Mouse (Mus musculus): Measurements from ENCODE around the gene Med12l. TPM values are rescaled to one million over a fixed set of nuclear protein-coding genes. Genes with fewer than 3 reads are reported as not detected.
"Not testable (repeated sequence)": the region's sequence is repeated elsewhere in the genome, so short reads cannot be mapped to it uniquely, and the experiment has no call there.

The Med12l gene
- total and polyA plus RNA-seq, 2 experiments from 2014 or later, result 3.3 to 20.5 TPM

DNA sequence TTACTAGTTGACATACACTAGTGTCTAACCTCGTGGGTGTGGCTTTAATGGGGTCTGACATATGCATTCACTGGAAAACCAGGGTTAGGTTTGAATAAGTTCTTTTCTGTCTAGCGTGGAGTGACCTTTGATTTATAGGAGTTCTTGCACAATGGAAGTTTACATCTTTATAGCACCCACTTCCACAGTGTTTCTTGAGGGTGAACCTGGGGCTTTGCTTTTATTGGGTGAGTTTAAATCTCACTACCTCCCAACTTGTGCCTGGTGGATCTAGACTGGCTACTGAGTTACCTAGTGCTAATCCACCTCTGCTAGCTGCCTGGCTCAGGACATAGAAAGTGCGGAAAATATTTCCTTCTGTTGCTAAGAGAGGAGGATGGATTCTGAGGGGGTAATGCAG lies 106.3 kb downstream of the Med12l start:
- no peak for TF ChIP-seq CTCF (IDR thresholded peaks at IDR 0.05; ENCODE audit: low read depth)
- no peak overlapping the region for H3K9ac ChIP-seq (replicated peaks; ENCODE audit: low read length)
- H3K27me3 ChIP-seq (ENCODE audit: insufficient read depth, low read length), result no peaks in the 10 kb centered on the region
- no peaks in the 10 kb centered on the region for H3K9me3 ChIP-seq (ENCODE audit: low read length)
- DNase-seq (ENCODE audit: low spot score), result no peak
- no peak for ATAC-seq
- H3K36me3 ChIP-seq (ENCODE audit: insufficient read depth, low read length), result peaks cover 4% of the 10 kb centered on the region; the same call in 1 of the 2 replicates
- no peak overlapping the region for H3K4me3 ChIP-seq (ENCODE audit: low read length)
- H3K4me2 ChIP-seq (ENCODE audit: low read depth, low read length), result no peak overlapping the region
- WGBS, result 83% methylated on average over 3 of the region's 3 CpGs
- H3K27ac ChIP-seq, result no peak overlapping the region
- no peaks in the 10 kb centered on the region for H3K4me1 ChIP-seq (ENCODE audit: insufficient read depth, low read length)

GRCm38 (mm10) chr3:59113291-59113690 lies 107.7 kb downstream of the Med12l start:
- not testable (repeated sequence) for H3K9ac ChIP-seq (replicated peaks; ENCODE audit: low read length)

DNA sequence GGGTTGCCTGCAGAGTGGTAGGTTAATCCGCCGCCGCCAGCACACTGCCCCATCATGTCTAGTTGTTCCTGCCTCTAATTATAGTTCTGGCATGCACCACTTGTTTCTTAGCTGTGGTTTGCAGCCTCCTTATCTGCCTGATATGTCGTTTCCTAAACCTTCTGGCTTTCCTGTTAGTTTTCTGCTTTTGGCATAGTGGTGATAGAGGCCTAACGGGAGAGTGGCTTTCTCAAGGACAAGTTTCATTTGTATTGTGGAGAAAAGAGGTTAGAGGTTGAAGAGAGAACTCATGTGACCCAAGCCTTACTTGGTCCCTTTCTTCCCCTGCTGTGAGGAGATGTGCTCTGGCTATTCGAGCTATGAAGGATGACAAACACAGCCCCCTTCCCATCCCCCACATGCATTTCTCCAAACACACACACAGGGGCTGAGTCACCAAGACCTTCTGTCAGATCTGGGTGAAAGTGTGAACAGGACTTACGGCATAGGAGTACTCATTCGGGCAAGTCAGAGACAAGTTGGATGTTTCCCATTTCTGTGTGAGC lies 108.4 kb downstream of the Med12l start:
- WGBS, result 87% methylated on average over 8 of the region's 8 CpGs
- Histone ChIP-seq H3K4me2 (ENCODE audit: low read depth, low read length) (no peak overlapping the region), H3K4me3 (ENCODE audit: low read length) (no peak overlapping the region), H3K4me1 (ENCODE audit: insufficient read depth, low read length) (no peaks in the 10 kb centered on the region), H3K36me3 (ENCODE audit: insufficient read depth, low read length) (peaks cover 4% of the 10 kb centered on the region; the same call in 1 of the 2 replicates), H3K27ac (no peak overlapping the region), H3K9ac (replicated peaks; ENCODE audit: low read length) (no peak overlapping the region), H3K27me3 (ENCODE audit: insufficient read depth, low read length) (no peaks in the 10 kb centered on the region), H3K9me3 (ENCODE audit: low read length) (no peaks in the 10 kb centered on the region)
- ATAC-seq (no peak), DNase-seq (ENCODE audit: low spot score) (no peak)
- TF ChIP-seq CTCF (IDR thresholded peaks at IDR 0.05; ENCODE audit: low read depth), result no peak

More at GRCm38 (mm10) chr3:59113291-59113690, 107.7 kb downstream of the Med12l start:
- not testable (repeated sequence) for H3K4me1 ChIP-seq (ENCODE audit: insufficient read depth, low read length); ATAC-seq; H3K27me3 ChIP-seq (ENCODE audit: insufficient read depth, low read length); H3K9me3 ChIP-seq (ENCODE audit: low read length); DNase-seq (ENCODE audit: low spot score); H3K27ac ChIP-seq; H3K4me2 ChIP-seq (ENCODE audit: low read depth, low read length); H3K36me3 ChIP-seq (ENCODE audit: insufficient read depth, low read length); H3K4me3 ChIP-seq (ENCODE audit: low read length)
- WGBS, result 94% methylated on average over 4 of the region's 4 CpGs

- DNase-seq (ENCODE audit: low spot score) (no peak), ATAC-seq (peak; percentile 21; the same call in 1 of the 2 replicates)
- H3K9me3 ChIP-seq (ENCODE audit: low read length), result no peaks in the 10 kb centered on the region
- 36% methylated on average over 7 of the region's 7 CpGs for WGBS
- no peak for TF ChIP-seq CTCF (IDR thresholded peaks at IDR 0.05; ENCODE audit: low read depth)
- H3K9ac ChIP-seq (replicated peaks; ENCODE audit: low read length), result no peak overlapping the region
- H3K4me3 ChIP-seq (ENCODE audit: low read length), result no peak overlapping the region
- no peaks in the 10 kb centered on the region; the same call in 1 of the 2 replicates for H3K36me3 ChIP-seq (ENCODE audit: insufficient read depth, low read length)
- H3K4me1 ChIP-seq (ENCODE audit: insufficient read depth, low read length), result no peaks in the 10 kb centered on the region
- H3K27me3 ChIP-seq (ENCODE audit: insufficient read depth, low read length), result no peaks in the 10 kb centered on the region
- peak overlapping the region; percentile 15; the same call in 1 of the 2 replicates for H3K27ac ChIP-seq
- no peak overlapping the region for H3K4me2 ChIP-seq (ENCODE audit: low read depth, low read length)
Observed at GRCm38 (mm10) chr3:59121067-59121730, 115.6 kb downstream of the Med12l start.

DNA sequence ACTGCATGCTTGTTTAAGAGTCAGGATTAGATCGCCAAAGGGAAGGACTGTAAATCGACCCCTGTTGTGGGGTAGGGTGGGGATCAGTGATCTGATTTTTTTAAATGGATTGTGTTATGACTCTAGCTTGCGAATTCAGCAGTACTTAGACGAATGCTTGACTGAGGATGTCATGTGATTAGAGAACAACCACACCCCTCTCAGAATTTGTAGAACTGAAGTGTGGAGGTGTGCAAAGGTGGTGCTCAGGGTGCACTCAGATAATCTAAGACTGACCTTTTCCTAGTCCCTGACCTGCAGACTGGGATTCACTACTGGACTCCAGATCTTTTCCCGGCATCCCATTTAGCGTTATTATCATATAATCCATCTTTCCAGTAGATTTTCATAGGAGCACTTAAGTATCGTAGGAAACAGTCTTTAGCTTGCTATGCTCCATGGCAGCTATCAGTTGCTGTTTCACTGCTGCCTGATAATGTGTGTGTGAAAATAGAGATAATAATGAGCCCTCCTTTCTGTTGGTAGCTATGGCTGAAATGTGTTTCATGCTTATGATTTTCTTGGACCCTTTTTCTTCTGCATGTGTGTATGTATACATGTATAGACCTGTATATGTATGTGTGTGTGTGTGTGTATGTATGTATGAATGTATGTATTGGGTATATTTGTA lies 116.3 kb downstream of the Med12l start:
- DNase-seq (ENCODE audit: low spot score) (no peak), ATAC-seq (no peak)
- WGBS, result 66% methylated on average over 7 of the region's 7 CpGs
- TF ChIP-seq CTCF (IDR thresholded peaks at IDR 0.05; ENCODE audit: low read depth), result no peak
- Histone ChIP-seq H3K36me3 (ENCODE audit: insufficient read depth, low read length) (no peaks in the 10 kb centered on the region; the same call in 1 of the 2 replicates), H3K27ac (no peak overlapping the region; the same call in 1 of the 2 replicates), H3K9ac (replicated peaks; ENCODE audit: low read length) (no peak overlapping the region), H3K27me3 (ENCODE audit: insufficient read depth, low read length) (no peaks in the 10 kb centered on the region), H3K9me3 (ENCODE audit: low read length) (no peaks in the 10 kb centered on the region), H3K4me3 (ENCODE audit: low read length) (no peak overlapping the region), H3K4me1 (ENCODE audit: insufficient read depth, low read length) (no peaks in the 10 kb centered on the region), H3K4me2 (ENCODE audit: low read depth, low read length) (no peak overlapping the region)

DNA sequence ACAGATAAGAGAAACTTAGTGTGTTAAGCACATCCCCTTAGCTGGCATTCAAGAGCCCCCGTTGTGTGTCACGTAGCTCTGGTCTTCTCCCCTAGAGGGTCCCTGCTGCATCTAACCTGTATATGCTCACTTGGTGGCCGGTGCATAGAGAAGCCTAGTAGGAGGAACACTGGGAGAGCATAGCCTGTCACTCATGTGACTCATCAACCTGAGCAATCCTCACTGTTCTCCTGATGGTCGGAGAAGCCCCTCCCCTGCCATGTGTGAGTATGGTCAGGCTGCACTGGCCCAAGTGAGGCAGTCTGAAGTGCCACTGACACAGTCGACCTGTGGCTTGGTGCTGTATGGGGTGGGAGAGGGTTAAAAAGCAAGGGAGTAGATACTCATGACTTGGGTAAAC lies 119.4 kb downstream of the Med12l start:
- Histone ChIP-seq H3K4me3 (ENCODE audit: low read length) (no peak overlapping the region), H3K4me1 (ENCODE audit: insufficient read depth, low read length) (no peaks in the 10 kb centered on the region)
- WGBS, result 73% methylated on average over 5 of the region's 5 CpGs

More for the DNA sequence above, 119.4 kb downstream of the Med12l start:
- no peak for TF ChIP-seq CTCF (IDR thresholded peaks at IDR 0.05; ENCODE audit: low read depth)
- Histone ChIP-seq H3K27ac (no peak overlapping the region), H3K27me3 (ENCODE audit: insufficient read depth, low read length) (no peaks in the 10 kb centered on the region), H3K9ac (replicated peaks; ENCODE audit: low read length) (no peak overlapping the region), H3K9me3 (ENCODE audit: low read length) (no peaks in the 10 kb centered on the region), H3K4me2 (ENCODE audit: low read depth, low read length) (no peak overlapping the region), H3K36me3 (ENCODE audit: insufficient read depth, low read length) (no peaks in the 10 kb centered on the region; the same call in 1 of the 2 replicates)
- DNase-seq (ENCODE audit: low spot score) (no peak), ATAC-seq (no peak)

Data from hindbrain, postnatal 0 days (tissue).